Mouse (Mus musculus): ENCODE data around the gene Tgfa. TPM values are rescaled to one million over a fixed set of nuclear protein-coding genes. Genes with fewer than 3 reads are reported as not detected.

Gene Tgfa
- polyA plus RNA-seq, 1 experiment from 2014 or later: 1.8 TPM

GRCm38 (mm10) chr6:86266786-86267185 is 71.8 kb downstream of the Tgfa start:
- 83% methylated on average over 5 of the region's 5 CpGs for WGBS
- H3K9me3 ChIP-seq (replicated peaks; ENCODE audit: control insufficient read depth, low read length): no peaks in the 10 kb centered on the region

GRCm38 (mm10) chr6:86270373-86271068 is 75.5 kb downstream of the Tgfa start:
- DNase-seq (ENCODE audit: low spot score): no peak
- H3K9me3 ChIP-seq (replicated peaks; ENCODE audit: control insufficient read depth, low read length): no peaks in the 10 kb centered on the region
- H3K4me3 ChIP-seq (ENCODE audit: low read depth, low read length): no peak overlapping the region
- no peak overlapping the region for H3K9ac ChIP-seq (replicated peaks; ENCODE audit: low read length)
- no peak overlapping the region for H3K4me2 ChIP-seq (ENCODE audit: low read depth, low read length)
- H3K4me1 ChIP-seq (ENCODE audit: control insufficient read depth, insufficient read depth, low read length): no peaks in the 10 kb centered on the region
- H3K27ac ChIP-seq (replicated peaks; ENCODE audit: low read depth, low read length): no peak overlapping the region
- no peaks in the 10 kb centered on the region for H3K27me3 ChIP-seq (ENCODE audit: control insufficient read depth, insufficient read depth, low read length)
- ATAC-seq (replicated peaks; ENCODE audit: insufficient number of reproducible peaks, low FRiP score, low TSS enrichment, low read depth): no peak
- 59% methylated on average over 8 of the region's 8 CpGs for WGBS
- no peaks in the 10 kb centered on the region for H3K36me3 ChIP-seq (replicated peaks; ENCODE audit: control insufficient read depth, insufficient read depth, low read depth, low read length)

More at GRCm38 (mm10) chr6:86266786-86267185, 71.8 kb downstream of the Tgfa start:
- H3K27me3 ChIP-seq (ENCODE audit: control insufficient read depth, insufficient read depth, low read length): no peaks in the 10 kb centered on the region
- H3K27ac ChIP-seq (replicated peaks; ENCODE audit: low read depth, low read length): no peak overlapping the region
- no peaks in the 10 kb centered on the region for H3K4me1 ChIP-seq (ENCODE audit: control insufficient read depth, insufficient read depth, low read length)
- ATAC-seq (replicated peaks; ENCODE audit: insufficient number of reproducible peaks, low FRiP score, low TSS enrichment, low read depth) (no peak), DNase-seq (ENCODE audit: low spot score) (no peak)
- no peak overlapping the region for H3K4me2 ChIP-seq (ENCODE audit: low read depth, low read length)
- no peak overlapping the region for H3K4me3 ChIP-seq (ENCODE audit: low read depth, low read length)
- no peak overlapping the region for H3K9ac ChIP-seq (replicated peaks; ENCODE audit: low read length)
- H3K36me3 ChIP-seq (replicated peaks; ENCODE audit: control insufficient read depth, insufficient read depth, low read depth, low read length): no peaks in the 10 kb centered on the region

GRCm38 (mm10) chr6:86271130-86271529 is 76.1 kb downstream of the Tgfa start:
- no peaks in the 10 kb centered on the region for H3K9me3 ChIP-seq (replicated peaks; ENCODE audit: control insufficient read depth, low read length)
- no peak overlapping the region for H3K9ac ChIP-seq (replicated peaks; ENCODE audit: low read length)
- DNase-seq (ENCODE audit: low spot score) (no peak), ATAC-seq (replicated peaks; ENCODE audit: insufficient number of reproducible peaks, low FRiP score, low TSS enrichment, low read depth) (no peak)
- no peaks in the 10 kb centered on the region for H3K4me1 ChIP-seq (ENCODE audit: control insufficient read depth, insufficient read depth, low read length)
- no peaks in the 10 kb centered on the region for H3K27me3 ChIP-seq (ENCODE audit: control insufficient read depth, insufficient read depth, low read length)
- no peak overlapping the region for H3K4me3 ChIP-seq (ENCODE audit: low read depth, low read length)
- H3K27ac ChIP-seq (replicated peaks; ENCODE audit: low read depth, low read length): no peak overlapping the region
- no peak overlapping the region for H3K4me2 ChIP-seq (ENCODE audit: low read depth, low read length)
- H3K36me3 ChIP-seq (replicated peaks; ENCODE audit: control insufficient read depth, insufficient read depth, low read depth, low read length): no peaks in the 10 kb centered on the region
- WGBS: 85% methylated on average over 5 of the region's 5 CpGs

- Histone ChIP-seq H3K27me3 (ENCODE audit: control insufficient read depth, insufficient read depth, low read length) (no peaks in the 10 kb centered on the region), H3K9me3 (replicated peaks; ENCODE audit: control insufficient read depth, low read length) (no peaks in the 10 kb centered on the region), H3K4me1 (ENCODE audit: control insufficient read depth, insufficient read depth, low read length) (no peaks in the 10 kb centered on the region), H3K4me2 (ENCODE audit: low read depth, low read length) (no peak overlapping the region), H3K36me3 (replicated peaks; ENCODE audit: control insufficient read depth, insufficient read depth, low read depth, low read length) (no peaks in the 10 kb centered on the region), H3K27ac (replicated peaks; ENCODE audit: low read depth, low read length) (no peak overlapping the region), H3K4me3 (ENCODE audit: low read depth, low read length) (no peak overlapping the region), H3K9ac (replicated peaks; ENCODE audit: low read length) (no peak overlapping the region)
- DNase-seq (ENCODE audit: low spot score) (no peak), ATAC-seq (replicated peaks; ENCODE audit: insufficient number of reproducible peaks, low FRiP score, low TSS enrichment, low read depth) (no peak)
- WGBS: 86% methylated on average over 4 of the region's 4 CpGs
Observed at GRCm38 (mm10) chr6:86275704-86276103, 80.7 kb downstream of the Tgfa start.

GRCm38 (mm10) chr6:86276816-86277215 is 81.8 kb downstream of the Tgfa start:
- ATAC-seq (replicated peaks; ENCODE audit: insufficient number of reproducible peaks, low FRiP score, low TSS enrichment, low read depth): no peak
- no peak for DNase-seq (ENCODE audit: low spot score)
- WGBS: 88% methylated on average over 2 of the region's 2 CpGs
- no peaks in the 10 kb centered on the region for H3K4me1 ChIP-seq (ENCODE audit: control insufficient read depth, insufficient read depth, low read length)
- H3K36me3 ChIP-seq (replicated peaks; ENCODE audit: control insufficient read depth, insufficient read depth, low read depth, low read length): no peaks in the 10 kb centered on the region
- H3K9me3 ChIP-seq (replicated peaks; ENCODE audit: control insufficient read depth, low read length): no peaks in the 10 kb centered on the region
- no peak overlapping the region for H3K4me3 ChIP-seq (ENCODE audit: low read depth, low read length)
- no peaks in the 10 kb centered on the region for H3K27me3 ChIP-seq (ENCODE audit: control insufficient read depth, insufficient read depth, low read length)
- no peak overlapping the region for H3K9ac ChIP-seq (replicated peaks; ENCODE audit: low read length)
- no peak overlapping the region for H3K27ac ChIP-seq (replicated peaks; ENCODE audit: low read depth, low read length)
- no peak overlapping the region for H3K4me2 ChIP-seq (ENCODE audit: low read depth, low read length)

GRCm38 (mm10) chr6:86277620-86278019 is 82.6 kb downstream of the Tgfa start:
- Histone ChIP-seq H3K36me3 (replicated peaks; ENCODE audit: control insufficient read depth, insufficient read depth, low read depth, low read length) (no peaks in the 10 kb centered on the region), H3K27ac (replicated peaks; ENCODE audit: low read depth, low read length) (no peak overlapping the region), H3K4me3 (ENCODE audit: low read depth, low read length) (no peak overlapping the region), H3K4me1 (ENCODE audit: control insufficient read depth, insufficient read depth, low read length) (no peaks in the 10 kb centered on the region), H3K4me2 (ENCODE audit: low read depth, low read length) (no peak overlapping the region), H3K9me3 (replicated peaks; ENCODE audit: control insufficient read depth, low read length) (no peaks in the 10 kb centered on the region), H3K27me3 (ENCODE audit: control insufficient read depth, insufficient read depth, low read length) (no peaks in the 10 kb centered on the region), H3K9ac (replicated peaks; ENCODE audit: low read length) (no peak overlapping the region)
- ATAC-seq (replicated peaks; ENCODE audit: insufficient number of reproducible peaks, low FRiP score, low TSS enrichment, low read depth) (no peak), DNase-seq (ENCODE audit: low spot score) (no peak)
- 69% methylated on average over 7 of the region's 7 CpGs for WGBS

- no peaks in the 10 kb centered on the region for H3K4me1 ChIP-seq (ENCODE audit: control insufficient read depth, insufficient read depth, low read length)
- no peak for DNase-seq (ENCODE audit: low spot score)
- H3K4me2 ChIP-seq (ENCODE audit: low read depth, low read length): no peak overlapping the region
- H3K27ac ChIP-seq (replicated peaks; ENCODE audit: low read depth, low read length): no peak overlapping the region
- no peaks in the 10 kb centered on the region for H3K36me3 ChIP-seq (replicated peaks; ENCODE audit: control insufficient read depth, insufficient read depth, low read depth, low read length)
- WGBS: 89% methylated on average over 11 of the region's 11 CpGs
- H3K27me3 ChIP-seq (ENCODE audit: control insufficient read depth, insufficient read depth, low read length): no peaks in the 10 kb centered on the region
- no peak overlapping the region for H3K4me3 ChIP-seq (ENCODE audit: low read depth, low read length)
- ATAC-seq (replicated peaks; ENCODE audit: insufficient number of reproducible peaks, low FRiP score, low TSS enrichment, low read depth): no peak
- H3K9me3 ChIP-seq (replicated peaks; ENCODE audit: control insufficient read depth, low read length): no peaks in the 10 kb centered on the region
- no peak overlapping the region for H3K9ac ChIP-seq (replicated peaks; ENCODE audit: low read length)
Observed at GRCm38 (mm10) chr6:86281573-86282210, 86.7 kb downstream of the Tgfa start.

- no peaks in the 10 kb centered on the region for H3K27me3 ChIP-seq (ENCODE audit: control insufficient read depth, insufficient read depth, low read length)
- H3K27ac ChIP-seq (replicated peaks; ENCODE audit: low read depth, low read length): no peak overlapping the region
- no peak overlapping the region for H3K4me3 ChIP-seq (ENCODE audit: low read depth, low read length)
Observed at GRCm38 (mm10) chr6:86293301-86293700, 98.3 kb downstream of the Tgfa start.

More at GRCm38 (mm10) chr6:86293301-86293700, 98.3 kb downstream of the Tgfa start:
- DNase-seq (ENCODE audit: low spot score) (no peak), ATAC-seq (replicated peaks; ENCODE audit: insufficient number of reproducible peaks, low FRiP score, low TSS enrichment, low read depth) (no peak)
- H3K36me3 ChIP-seq (replicated peaks; ENCODE audit: control insufficient read depth, insufficient read depth, low read depth, low read length): no peaks in the 10 kb centered on the region
- H3K9me3 ChIP-seq (replicated peaks; ENCODE audit: control insufficient read depth, low read length): no peaks in the 10 kb centered on the region
- no peak overlapping the region for H3K9ac ChIP-seq (replicated peaks; ENCODE audit: low read length)
- WGBS: 68% methylated on average over 8 of the region's 8 CpGs
- no peaks in the 10 kb centered on the region for H3K4me1 ChIP-seq (ENCODE audit: control insufficient read depth, insufficient read depth, low read length)
- H3K4me2 ChIP-seq (ENCODE audit: low read depth, low read length): no peak overlapping the region

Data from embryonic facial prominence, embryonic 11.5 days (tissue).